Mouse (Mus musculus): ENCODE results near the gene St3gal2.
A peak's percentile ranks its signal among the peaks of the same experiment; 100 is the strongest.
"Not testable (repeated sequence)": the region's sequence is repeated elsewhere in the genome, so short reads cannot be mapped to it uniquely, and the experiment has no call there.

Gene St3gal2

GRCm38 (mm10) chr8:110919341-110920031 lies at the start of gene St3gal2:
St3gal2 (plus strand) TSS chr8:110919922.
- DNase-seq: peak; percentile 96

- no peak for DNase-seq
Measured at GRCm38 (mm10) chr8:110870501-110870900, 49.2 kb upstream of the St3gal2 start.

- DNase-seq: no peak
Measured at GRCm38 (mm10) chr8:110877862-110878261, 41.9 kb upstream of the St3gal2 start.

- no peak for DNase-seq
Measured at GRCm38 (mm10) chr8:110881741-110882310, 37.9 kb upstream of the St3gal2 start.

- no peak for DNase-seq
Measured at GRCm38 (mm10) chr8:110883824-110884223, 35.9 kb upstream of the St3gal2 start.

- no peak for DNase-seq
Measured at GRCm38 (mm10) chr8:110886634-110887033, 33.1 kb upstream of the St3gal2 start.

GRCm38 (mm10) chr8:110887551-110887950 lies 32.2 kb upstream of the St3gal2 start:
- no peak for DNase-seq

GRCm38 (mm10) chr8:110888441-110888840 lies 31.3 kb upstream of the St3gal2 start:
- no peak for DNase-seq

- DNase-seq: no peak
Measured at GRCm38 (mm10) chr8:110888860-110889259, 30.9 kb upstream of the St3gal2 start.

GRCm38 (mm10) chr8:110889904-110890470 lies 29.7 kb upstream of the St3gal2 start:
- peak; percentile 20 for DNase-seq

- no peak for DNase-seq
Measured at GRCm38 (mm10) chr8:110892040-110892439, 27.7 kb upstream of the St3gal2 start.

GRCm38 (mm10) chr8:110892913-110893312 lies 26.8 kb upstream of the St3gal2 start:
- no peak for DNase-seq

GRCm38 (mm10) chr8:110894851-110895250 lies 24.9 kb upstream of the St3gal2 start:
- no peak for DNase-seq

- no peak for DNase-seq
Measured at GRCm38 (mm10) chr8:110895254-110895653, 24.5 kb upstream of the St3gal2 start.

- no peak for DNase-seq
Measured at GRCm38 (mm10) chr8:110895812-110896211, 23.9 kb upstream of the St3gal2 start.

- no peak for DNase-seq
Measured at GRCm38 (mm10) chr8:110897495-110897894, 22.2 kb upstream of the St3gal2 start.

GRCm38 (mm10) chr8:110901056-110901455 lies 18.7 kb upstream of the St3gal2 start:
- no peak for DNase-seq

- DNase-seq: peak; percentile 92
Measured at GRCm38 (mm10) chr8:110901839-110902578, 17.7 kb upstream of the St3gal2 start, which contains the start of gene Fuk. Fuk (minus strand) TSS chr8:110902488.

- DNase-seq: no peak
Measured at GRCm38 (mm10) chr8:110902579-110902965, 17.1 kb upstream of the St3gal2 start.

- DNase-seq: no peak
Measured at GRCm38 (mm10) chr8:110905404-110905803, 14.3 kb upstream of the St3gal2 start.

- DNase-seq: no peak
Measured at GRCm38 (mm10) chr8:110906682-110907081, 13.0 kb upstream of the St3gal2 start.

- DNase-seq: not testable (repeated sequence)
Measured at GRCm38 (mm10) chr8:110909850-110910249, 9.9 kb upstream of the St3gal2 start.

Data from embryo, embryonic 11 days (tissue).